Mouse (Mus musculus) ES-Bruce4 (cell line): ENCODE data around the gene Arhgap10.

Experiments used
- CTCF ChIP-seq: IDR thresholded peaks from one replicate; pipeline ENCODE4 v1.8.1; 2011; ENCODE audit warnings: low read depth, low read length
- POLR2A ChIP-seq: IDR thresholded peaks from one replicate; pipeline ENCODE4 v1.8.1; 2011; ENCODE audit warnings: low read length; ENCODE audit not compliant: insufficient read depth

DNA sequence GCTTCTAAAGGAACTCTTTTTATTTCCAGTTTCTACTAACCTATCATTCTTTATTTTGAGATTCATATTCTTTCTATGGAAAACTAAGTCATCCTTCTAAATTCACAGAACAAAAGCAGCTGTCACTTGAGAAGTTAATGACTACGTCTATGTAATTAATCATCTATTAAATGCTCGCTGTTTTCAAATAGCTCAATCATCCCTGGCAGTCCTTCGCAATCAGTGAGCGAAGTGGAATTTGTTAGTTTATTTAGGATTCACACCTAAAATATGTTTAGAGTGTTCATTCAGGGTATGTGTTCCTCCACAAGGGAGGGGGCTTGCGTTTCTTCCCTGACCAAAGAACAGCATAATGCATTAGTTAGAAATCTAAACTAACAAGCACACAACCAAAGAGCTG lies 156.9 kb downstream of the Arhgap10 start:
- no peak for TF ChIP-seq POLR2A
- TF ChIP-seq CTCF, result no peak
